Mouse (Mus musculus) hindbrain, embryonic 16.5 days (tissue): ENCODE measurements around the gene Iqschfp. TPM values are rescaled to one million over a fixed set of nuclear protein-coding genes. Genes with fewer than 3 reads are reported as not detected.
"Not testable (repeated sequence)": the region's sequence is repeated elsewhere in the genome, so short reads cannot be mapped to it uniquely, and the experiment has no call there.

ENCODE experiments used
- ATAC-seq: fragments of 200-750 bp; cut with Nextera tagmentation; 2 replicates; pipeline ENCODE4 v1.8.0; 2017; ENCODE audit warnings: moderate TSS enrichment, moderate library complexity
- H3K27ac ChIP-seq: fragments of 300-500 bp; sonication (generic); 2 replicates; pipeline ENCODE4 v1.5.1; 2014; ENCODE audit warnings: low read depth, mild to moderate bottlenecking, control low read depth, low read length, moderate library complexity
- H3K27me3 ChIP-seq: fragments of 300-500 bp; sonication (generic); replicated peaks from 2 replicates; pipeline ENCODE4 v1.6.1; 2014; ENCODE audit warnings: low read length; ENCODE audit not compliant: control insufficient read depth, insufficient read depth
- H3K36me3 ChIP-seq: fragments of 300-500 bp; sonication (generic); 2 replicates; pipeline ENCODE4 v1.6.1; 2014; ENCODE audit warnings: mild to moderate bottlenecking, low read length, moderate library complexity, mixed read lengths; ENCODE audit not compliant: control insufficient read depth, insufficient read depth
- H3K4me1 ChIP-seq: fragments of 300-500 bp; sonication (generic); 2 replicates; pipeline ENCODE4 v1.6.1; 2014; ENCODE audit warnings: low read depth, low read length; ENCODE audit not compliant: control insufficient read depth, insufficient read depth
- H3K4me2 ChIP-seq: fragments of 300-500 bp; sonication (generic); 2 replicates; pipeline ENCODE4 v1.6.1; 2014; ENCODE audit warnings: mild to moderate bottlenecking, low read length, control low read depth, moderate library complexity
- H3K4me3 ChIP-seq: fragments of 300-500 bp; sonication (generic); 2 replicates; pipeline ENCODE4 v1.5.1; 2014; ENCODE audit warnings: mild to moderate bottlenecking, low read length, control low read depth, moderate library complexity
- H3K9ac ChIP-seq: fragments of 300-500 bp; sonication (generic); 2 replicates; pipeline ENCODE4 v1.6.1; 2014; ENCODE audit warnings: low read depth, mild to moderate bottlenecking, control low read depth, low read length, moderate library complexity
- H3K9me3 ChIP-seq: fragments of 300-500 bp; sonication (generic); 2 replicates; pipeline ENCODE4 v1.6.1; 2014; ENCODE audit warnings: mild to moderate bottlenecking, low read length, moderate library complexity; ENCODE audit not compliant: control insufficient read depth
- WGBS: fragments of 180-500 bp; shearing (Covaris S2); extraction: QIAGEN DNeasy Blood & Tissue Kit; methylation state at CpG from one replicate; pipeline ENCODE4 v1.1.7; 2014; 5-methylcytosine and 5-hydroxymethylcytosine counted together
- polyA plus RNA-seq: library from polyadenylated mRNA; unstranded; fragments of >200 nt; fragmentation: Nextera tagmentation; extraction: Ambion mirVana; gene quantifications from 2 replicates; pipeline ENCODE4 v1.2.1, GENCODE M21; 2015

The Iqschfp gene
- polyA plus RNA-seq, 1 experiment from 2014 or later, result 4.8 TPM

DNA sequence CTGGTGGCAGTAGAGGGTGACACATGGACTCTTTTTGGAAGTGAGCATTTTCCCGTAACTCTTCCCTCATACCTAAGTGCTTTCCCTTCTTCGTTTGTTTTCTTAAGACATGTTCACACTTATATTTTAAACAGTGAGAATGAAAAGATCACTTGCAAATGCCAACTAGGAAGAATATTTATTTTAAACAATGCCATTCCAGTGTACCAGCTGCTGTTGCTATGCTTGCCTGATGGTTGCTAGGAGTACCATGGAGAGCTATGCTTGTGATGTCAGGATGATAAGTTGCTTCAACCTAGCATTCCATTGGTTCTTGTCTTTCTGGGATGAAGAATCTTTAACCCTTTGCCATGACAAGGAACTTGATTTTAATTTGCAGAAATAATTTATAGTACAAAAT lies 193.0 kb downstream of the Iqschfp start:
- H3K9ac ChIP-seq, result no peak overlapping the region
- no peaks in the 10 kb centered on the region for H3K4me1 ChIP-seq
- WGBS, result 43% methylated on average over 2 of the region's 2 CpGs
- H3K36me3 ChIP-seq, result no peaks in the 10 kb centered on the region
- H3K27ac ChIP-seq, result no peak overlapping the region
- H3K9me3 ChIP-seq, result no peaks in the 10 kb centered on the region
- no peaks in the 10 kb centered on the region for H3K27me3 ChIP-seq
- no peak overlapping the region for H3K4me3 ChIP-seq
- no peak overlapping the region for H3K4me2 ChIP-seq
- ATAC-seq, result peak; percentile 48; the same call in 1 of the 2 replicates

GRCm38 (mm10) chr3:68092108-68092507 lies 200.1 kb downstream of the Iqschfp start:
- ATAC-seq, result no peak
- no peaks in the 10 kb centered on the region for H3K27me3 ChIP-seq

GRCm38 (mm10) chr3:68096724-68097431 lies 204.8 kb downstream of the Iqschfp start:
- Histone ChIP-seq H3K36me3 (no peaks in the 10 kb centered on the region), H3K27me3 (no peaks in the 10 kb centered on the region), H3K9me3 (no peaks in the 10 kb centered on the region), H3K4me1 (no peaks in the 10 kb centered on the region), H3K27ac (no peak overlapping the region), H3K9ac (no peak overlapping the region), H3K4me2 (no peak overlapping the region), H3K4me3 (no peak overlapping the region)
- ATAC-seq, result no peak
- 76% methylated on average over 4 of the region's 4 CpGs for WGBS

More at GRCm38 (mm10) chr3:68092108-68092507, 200.1 kb downstream of the Iqschfp start:
- no peak overlapping the region for H3K27ac ChIP-seq
- WGBS, result 61% methylated on average over 4 of the region's 4 CpGs
- no peak overlapping the region for H3K4me2 ChIP-seq
- H3K9ac ChIP-seq, result no peak overlapping the region
- no peaks in the 10 kb centered on the region for H3K4me1 ChIP-seq
- H3K36me3 ChIP-seq, result no peaks in the 10 kb centered on the region
- H3K4me3 ChIP-seq, result no peak overlapping the region
- H3K9me3 ChIP-seq, result no peaks in the 10 kb centered on the region

GRCm38 (mm10) chr3:68099561-68099960 lies 207.5 kb downstream of the Iqschfp start:
- not testable (repeated sequence) for H3K36me3 ChIP-seq, H3K27ac ChIP-seq, H3K27me3 ChIP-seq, H3K4me1 ChIP-seq, H3K4me2 ChIP-seq, H3K9ac ChIP-seq, H3K4me3 ChIP-seq, H3K9me3 ChIP-seq, ATAC-seq
- 85% methylated on average over 6 of the region's 6 CpGs for WGBS

GRCm38 (mm10) chr3:68101343-68101742 lies 209.3 kb downstream of the Iqschfp start:
- H3K9ac ChIP-seq, result no peak overlapping the region
- no peak overlapping the region for H3K4me2 ChIP-seq
- H3K4me3 ChIP-seq, result no peak overlapping the region
- no peaks in the 10 kb centered on the region for H3K4me1 ChIP-seq
- no peak overlapping the region for H3K27ac ChIP-seq
- ATAC-seq, result no peak
- H3K9me3 ChIP-seq, result no peaks in the 10 kb centered on the region
- no peaks in the 10 kb centered on the region for H3K36me3 ChIP-seq
- no peaks in the 10 kb centered on the region for H3K27me3 ChIP-seq
- 76% methylated on average over 4 of the region's 4 CpGs for WGBS

- ATAC-seq, result peak; percentile 27; the same call in 1 of the 2 replicates
- H3K4me3 ChIP-seq, result no peak overlapping the region
- H3K9ac ChIP-seq, result no peak overlapping the region
- H3K36me3 ChIP-seq, result no peaks in the 10 kb centered on the region
- H3K9me3 ChIP-seq, result no peaks in the 10 kb centered on the region
- H3K27me3 ChIP-seq, result no peaks in the 10 kb centered on the region
- H3K4me1 ChIP-seq, result no peaks in the 10 kb centered on the region
- 25% methylated on average over 2 of the region's 2 CpGs for WGBS
- H3K27ac ChIP-seq, result no peak overlapping the region
- no peak overlapping the region for H3K4me2 ChIP-seq
These were observed 213.2 kb downstream of the Iqschfp start for GRCm38 (mm10) chr3:68105081-68105685.

GRCm38 (mm10) chr3:68121338-68121737 lies 229.3 kb downstream of the Iqschfp start:
- WGBS, result 53% methylated on average over 5 of the region's 5 CpGs
- Histone ChIP-seq H3K4me2 (no peak overlapping the region), H3K27me3 (no peaks in the 10 kb centered on the region), H3K36me3 (no peaks in the 10 kb centered on the region), H3K4me1 (no peaks in the 10 kb centered on the region), H3K27ac (no peak overlapping the region), H3K4me3 (no peak overlapping the region), H3K9me3 (no peaks in the 10 kb centered on the region), H3K9ac (no peak overlapping the region)
- no peak for ATAC-seq

DNA sequence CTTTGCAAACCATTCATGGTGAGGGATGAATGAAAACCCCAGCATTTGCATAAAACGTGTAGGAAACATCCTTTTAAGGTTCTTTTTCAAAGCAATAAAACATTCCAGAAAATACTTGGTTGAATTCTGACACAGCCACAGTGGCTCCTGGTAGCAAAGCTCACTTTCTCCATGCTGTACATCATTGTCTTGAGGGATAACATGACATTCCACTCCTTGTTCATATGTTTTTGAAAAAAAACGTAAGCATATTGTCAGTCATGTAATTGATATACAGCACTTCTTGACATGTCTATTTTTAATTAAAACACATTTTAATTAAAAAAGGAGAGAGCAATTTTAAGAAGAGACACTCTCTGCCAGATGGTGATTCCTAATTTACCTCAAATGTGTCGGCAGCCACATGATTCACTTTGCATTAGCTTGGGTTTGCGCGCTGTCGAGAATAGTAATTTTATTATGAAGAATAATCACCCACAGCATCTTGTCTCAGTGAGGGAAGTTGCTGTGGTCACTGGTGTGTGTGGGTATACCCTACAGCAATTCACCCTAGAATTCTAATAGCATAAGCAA lies 234.3 kb downstream of the Iqschfp start:
- Histone ChIP-seq H3K27ac (no peak overlapping the region), H3K27me3 (no peaks in the 10 kb centered on the region), H3K4me2 (no peak overlapping the region), H3K4me3 (no peak overlapping the region), H3K4me1 (no peaks in the 10 kb centered on the region), H3K9me3 (no peaks in the 10 kb centered on the region), H3K36me3 (no peaks in the 10 kb centered on the region), H3K9ac (no peak overlapping the region)
- ATAC-seq, result no peak
- 38% methylated on average over 6 of the region's 6 CpGs for WGBS

GRCm38 (mm10) chr3:68130386-68130785 lies 238.4 kb downstream of the Iqschfp start:
- no peak overlapping the region for H3K27ac ChIP-seq
- no peak for ATAC-seq
- 94% methylated on average over 1 of the region's 1 CpGs for WGBS

More at GRCm38 (mm10) chr3:68130386-68130785, 238.4 kb downstream of the Iqschfp start:
- no peak overlapping the region for H3K4me2 ChIP-seq
- no peaks in the 10 kb centered on the region for H3K27me3 ChIP-seq
- H3K9me3 ChIP-seq, result no peaks in the 10 kb centered on the region
- H3K4me3 ChIP-seq, result no peak overlapping the region
- H3K36me3 ChIP-seq, result no peaks in the 10 kb centered on the region
- no peaks in the 10 kb centered on the region for H3K4me1 ChIP-seq
- H3K9ac ChIP-seq, result no peak overlapping the region
